Mouse (Mus musculus) adrenal gland, postnatal 25 days (tissue): ENCODE results near the gene Cbln4. TPM values are rescaled to one million over a fixed set of nuclear protein-coding genes. Genes with fewer than 3 reads are reported as not detected.

Source experiments
- total RNA-seq: library from RNA; stranded (reverse); gene quantifications from 2 replicates; pipeline ENCODE4 v1.2.3, GENCODE M21; 2021

Gene Cbln4
- total RNA-seq, 1 experiment from 2014 or later, result not detected

Other genes starting within 250 kb of the Cbln4 start
- not detected in 2 replicates for gene Mc3r, start 205.0 kb upstream of the Cbln4 start, total RNA-seq